Mouse (Mus musculus) ES-Bruce4 (cell line): ENCODE measurements around the gene Ccdc85c.
A peak's percentile ranks its signal among the peaks of the same experiment; 100 is the strongest.

Experiments
- CTCF ChIP-seq: IDR thresholded peaks from one replicate; pipeline ENCODE4 v1.8.1; 2011; ENCODE audit warnings: low read depth, low read length
- EP300 ChIP-seq: IDR thresholded peaks from 2 replicates; pipeline ENCODE4 v1.6.1; 2011; ENCODE audit warnings: low read depth, low read length; ENCODE audit not compliant: insufficient read depth
- POLR2A ChIP-seq: IDR thresholded peaks from one replicate; pipeline ENCODE4 v1.8.1; 2011; ENCODE audit warnings: low read length; ENCODE audit not compliant: insufficient read depth

GRCm38 (mm10) chr12:108217572-108217971, 57.7 kb downstream of the Ccdc85c start:
- peak; percentile 59 for TF ChIP-seq CTCF
- TF ChIP-seq POLR2A, result no peak
- no peak for TF ChIP-seq EP300
